Mouse (Mus musculus): Measurements from ENCODE around the gene U2surp.

Gene U2surp

DNA sequence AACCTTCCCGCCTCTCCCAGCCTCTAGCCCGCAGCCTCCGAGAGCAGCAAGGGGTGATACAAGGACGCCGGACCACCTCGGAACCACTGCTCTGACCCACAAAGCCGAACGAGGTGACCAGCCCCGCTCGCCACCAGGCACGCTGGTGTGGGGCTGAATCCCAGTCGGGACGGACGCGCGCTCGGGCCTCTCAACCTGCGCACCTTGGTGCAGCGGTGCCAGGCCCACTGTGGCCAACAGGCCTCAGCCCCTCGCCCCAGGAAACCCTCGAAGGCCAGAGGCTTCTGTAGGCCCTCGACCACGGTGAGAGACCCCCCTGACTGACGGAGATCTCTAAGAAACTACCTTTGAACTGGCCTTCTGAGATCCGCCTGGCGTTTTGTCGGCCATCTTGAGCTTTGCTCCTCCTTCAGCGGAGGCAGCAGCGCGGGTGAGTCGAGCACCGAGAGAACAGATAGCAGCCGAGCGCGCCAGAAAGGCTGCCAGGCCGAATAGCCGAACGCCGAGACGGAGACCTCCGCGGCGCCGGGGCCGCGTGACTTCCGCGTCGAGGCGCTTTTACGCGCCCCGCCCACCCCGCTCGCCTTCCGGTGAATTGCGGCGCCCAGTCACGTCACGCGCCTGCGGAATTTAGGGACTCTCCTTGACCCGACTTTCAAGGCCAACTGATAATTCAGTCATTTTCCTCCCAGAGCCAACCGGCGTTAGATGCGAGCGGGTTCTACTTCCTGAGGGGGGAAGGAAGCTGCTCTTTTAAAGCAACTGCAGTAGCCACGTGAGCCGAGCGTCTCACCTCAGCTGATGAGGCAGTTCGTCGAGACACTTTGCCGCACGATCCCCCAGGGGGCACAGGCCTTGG lies at the start of gene U2surp:
TSS of gene U2surp (minus strand) at position 525 of the 859 bp plus-strand sequence.
- DNase-seq (ENCODE audit: low spot score) = peak; percentile 96

DNA sequence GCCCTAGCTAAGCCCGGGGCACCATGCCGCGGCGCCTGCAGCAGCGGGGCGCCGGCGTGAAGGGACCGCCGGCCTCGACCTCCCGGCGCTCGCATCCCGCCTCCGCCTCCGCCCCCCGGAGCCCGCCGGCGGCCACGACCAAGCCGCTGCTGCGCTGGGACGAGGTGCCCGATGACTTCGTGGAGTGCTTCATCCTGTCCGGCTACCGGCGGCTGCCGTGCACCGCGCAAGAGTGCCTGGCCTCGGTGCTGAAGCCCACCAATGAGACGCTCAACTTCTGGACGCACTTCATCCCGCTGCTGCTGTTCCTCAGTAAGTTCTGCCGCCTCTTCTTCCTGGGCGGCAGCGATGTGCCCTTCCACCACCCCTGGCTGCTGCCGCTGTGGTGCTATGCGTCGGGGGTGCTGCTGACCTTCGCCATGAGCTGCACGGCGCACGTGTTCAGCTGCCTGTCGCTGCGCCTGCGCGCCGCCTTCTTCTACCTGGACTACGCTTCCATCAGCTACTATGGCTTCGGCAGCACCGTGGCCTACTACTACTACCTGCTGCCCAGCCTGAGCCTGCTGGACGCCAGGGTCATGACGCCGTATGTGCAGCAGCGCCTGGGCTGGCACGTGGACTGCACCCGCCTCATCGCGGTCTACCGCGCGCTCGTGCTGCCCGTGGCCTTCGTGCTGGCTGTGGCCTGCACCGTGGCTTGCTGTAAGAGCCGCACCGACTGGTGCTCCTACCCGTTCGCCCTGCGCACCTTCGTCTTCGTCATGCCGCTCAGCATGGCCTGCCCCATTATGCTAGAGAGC lies 48.3 kb upstream of the U2surp start:
- DNase-seq (ENCODE audit: low spot score) = peak; percentile 27

GRCm38 (mm10) chr9:95559059-95559935 lies 47.5 kb upstream of the U2surp start, which contains the start of gene Paqr9:
Gene Paqr9 (plus strand): TSS chr9:95559657.
- peak; percentile 62 for DNase-seq (ENCODE audit: low spot score)

DNA sequence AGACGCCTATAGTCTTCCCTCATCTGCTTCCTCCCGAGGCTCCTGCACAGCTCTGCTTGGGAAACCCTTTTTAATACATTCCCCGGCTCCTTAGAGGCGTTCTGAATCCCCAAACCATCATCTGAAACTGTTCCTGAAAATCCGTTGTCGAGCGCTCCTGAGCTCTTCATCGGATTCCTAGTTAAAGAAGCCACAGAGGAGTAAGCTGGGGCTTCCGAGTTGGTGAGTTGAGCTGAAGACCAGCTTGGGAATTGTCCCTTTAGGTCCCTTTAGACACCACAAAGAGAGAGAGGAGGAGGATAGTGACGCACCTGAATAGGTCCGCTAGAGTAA lies 46.9 kb upstream of the U2surp start:
- no peak for DNase-seq (ENCODE audit: low spot score)

DNA sequence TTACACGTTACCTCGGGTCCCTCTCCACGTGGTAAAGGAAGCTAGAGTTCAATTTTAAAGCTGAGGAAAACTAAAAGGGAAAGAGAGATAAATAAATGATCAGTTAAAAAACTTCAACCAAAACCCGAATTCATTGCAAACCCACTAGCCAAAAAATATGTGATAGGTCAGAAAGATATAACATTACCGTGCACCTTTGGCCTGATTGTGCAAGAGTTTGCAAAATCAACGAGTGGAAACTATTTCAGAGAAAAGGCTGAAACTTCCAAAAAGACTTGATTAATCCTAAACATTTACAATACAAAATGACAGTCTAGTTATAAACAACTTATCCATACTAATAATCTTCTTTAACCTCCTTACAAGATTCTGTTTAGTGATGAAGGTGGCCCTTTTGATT lies 45.9 kb upstream of the U2surp start:
- no peak for DNase-seq (ENCODE audit: low spot score)

DNA sequence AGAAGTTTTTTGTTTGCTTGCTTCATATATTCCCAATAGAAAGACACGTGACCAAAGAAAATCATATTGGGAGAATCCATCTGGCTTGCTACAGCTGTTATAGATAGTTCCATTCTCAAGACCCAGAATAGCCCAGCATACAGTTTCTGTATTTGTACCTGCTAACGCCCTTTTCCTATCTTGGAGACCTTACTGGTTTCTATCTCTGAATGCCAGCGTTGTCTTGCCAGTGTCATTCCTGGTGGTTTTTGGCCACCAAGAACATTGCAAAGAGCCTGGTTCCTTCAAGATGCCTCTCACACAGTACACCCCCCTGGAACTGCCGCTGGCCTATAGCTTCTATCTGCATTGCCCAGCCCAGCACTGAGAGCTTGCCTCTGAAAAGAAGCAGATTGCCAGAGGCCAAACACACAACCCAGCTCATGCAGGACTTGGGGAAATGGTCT lies 44.3 kb upstream of the U2surp start:
- DNase-seq (ENCODE audit: low spot score) = no peak

- DNase-seq (ENCODE audit: low spot score) = no peak
These were observed 43.5 kb upstream of the U2surp start for GRCm38 (mm10) chr9:95555233-95555740.

GRCm38 (mm10) chr9:95554231-95555221 lies 42.7 kb upstream of the U2surp start:
- DNase-seq (ENCODE audit: low spot score) = no peak

- no peak for DNase-seq (ENCODE audit: low spot score)
These were observed 40.4 kb upstream of the U2surp start for GRCm38 (mm10) chr9:95552175-95552705.

- peak; percentile 24 for DNase-seq (ENCODE audit: low spot score)
These were observed 39.3 kb upstream of the U2surp start for GRCm38 (mm10) chr9:95550856-95551774.

DNA sequence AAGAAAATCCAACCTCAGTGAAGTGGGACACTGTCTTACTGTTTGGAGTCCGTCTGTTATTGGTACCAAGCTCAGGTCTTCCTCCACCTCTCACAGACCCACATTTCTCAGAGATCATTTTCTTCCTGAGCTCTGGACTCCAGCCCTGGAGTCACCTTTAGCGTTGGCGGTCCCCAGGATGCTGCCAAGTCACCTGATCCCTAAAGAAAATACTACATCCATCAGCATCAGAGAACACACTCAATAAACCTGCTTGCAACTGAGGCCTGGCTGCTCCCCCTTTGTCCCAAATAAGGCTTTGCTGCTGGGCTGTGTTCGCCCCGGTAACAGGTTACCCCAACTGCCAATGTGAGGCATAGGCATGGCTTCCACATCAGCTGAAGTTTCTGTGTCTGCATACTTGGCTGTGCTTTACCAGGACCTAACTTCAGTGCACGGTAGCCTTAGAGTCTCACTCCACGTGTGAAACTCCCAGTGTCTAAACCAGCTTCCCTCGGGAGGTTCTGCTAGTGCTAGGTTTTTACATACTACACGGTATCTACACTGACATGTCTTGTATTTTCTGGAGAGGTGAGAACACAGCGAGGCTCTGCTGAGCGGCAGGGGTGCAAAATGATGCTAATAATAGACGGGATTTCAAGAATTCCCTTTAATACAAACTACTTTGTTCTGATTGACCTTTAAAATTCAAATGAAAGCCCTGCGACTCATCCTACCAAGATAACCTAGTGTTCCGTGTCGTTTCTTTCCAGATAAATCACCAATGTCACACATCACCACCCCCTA lies 38.0 kb upstream of the U2surp start:
- DNase-seq (ENCODE audit: low spot score) = no peak

- no peak for DNase-seq (ENCODE audit: low spot score)
These were observed 34.9 kb upstream of the U2surp start for GRCm38 (mm10) chr9:95546679-95547078.

GRCm38 (mm10) chr9:95544598-95544997 lies 32.8 kb upstream of the U2surp start:
- no peak for DNase-seq (ENCODE audit: low spot score)

DNA sequence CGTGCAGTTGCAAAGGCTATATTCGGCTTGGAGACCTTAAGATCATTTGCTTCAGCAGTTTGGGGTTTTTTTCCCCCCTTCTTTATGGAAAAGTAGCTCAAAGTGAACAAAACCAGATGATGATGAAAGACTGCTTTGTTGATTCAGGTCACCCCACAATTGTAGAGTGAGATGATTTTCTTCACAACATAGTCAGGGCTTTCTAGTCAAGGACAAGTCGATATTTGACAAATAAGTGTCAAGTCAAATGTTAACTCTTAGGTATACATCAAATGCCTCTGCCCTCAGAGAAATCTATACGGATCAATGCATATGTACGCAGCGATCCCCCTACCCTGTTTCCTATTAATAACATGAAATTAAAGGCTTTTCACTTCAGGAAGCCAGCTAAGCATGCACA lies 30.7 kb upstream of the U2surp start:
- no peak for DNase-seq (ENCODE audit: low spot score)

DNA sequence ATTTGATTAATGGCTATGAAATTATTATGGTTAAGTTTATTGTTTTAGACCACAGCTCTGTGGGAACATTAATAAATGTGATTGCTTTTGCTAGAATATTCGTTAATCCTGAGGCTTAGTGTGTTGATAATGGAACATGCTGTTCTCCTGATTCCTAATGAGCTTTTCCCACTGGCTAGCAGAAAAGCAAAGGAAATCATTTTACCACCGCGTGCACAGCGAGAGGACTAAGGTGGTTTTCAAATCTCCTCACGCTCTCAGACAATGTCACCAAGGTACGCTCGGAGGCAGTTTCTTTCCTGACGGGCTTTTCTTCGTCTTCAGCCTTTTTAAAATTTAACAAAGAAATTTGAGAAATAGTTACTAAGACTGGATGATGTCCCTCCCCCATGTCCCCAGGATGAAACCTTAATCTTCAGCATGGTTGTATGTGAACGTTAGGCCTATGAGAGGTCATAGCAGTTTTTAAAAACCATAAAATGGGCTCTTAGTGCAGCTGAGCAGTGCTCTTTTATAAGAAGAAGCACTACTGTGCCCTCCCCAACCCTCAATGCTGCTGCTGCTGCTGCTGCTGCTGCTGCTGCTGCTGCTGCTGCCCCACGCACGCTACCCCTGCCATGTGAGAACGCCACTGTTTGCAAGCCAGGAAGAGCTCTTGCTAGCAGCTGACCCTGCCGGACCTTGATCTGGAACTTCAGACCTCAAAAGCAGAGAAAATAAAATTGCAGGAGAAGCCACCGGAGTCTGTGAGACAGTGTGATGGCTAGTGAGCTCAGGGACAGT lies 30.0 kb upstream of the U2surp start:
- DNase-seq (ENCODE audit: low spot score) = no peak

- no peak for DNase-seq (ENCODE audit: low spot score)
These were observed 29.4 kb upstream of the U2surp start for GRCm38 (mm10) chr9:95541208-95541607.

DNA sequence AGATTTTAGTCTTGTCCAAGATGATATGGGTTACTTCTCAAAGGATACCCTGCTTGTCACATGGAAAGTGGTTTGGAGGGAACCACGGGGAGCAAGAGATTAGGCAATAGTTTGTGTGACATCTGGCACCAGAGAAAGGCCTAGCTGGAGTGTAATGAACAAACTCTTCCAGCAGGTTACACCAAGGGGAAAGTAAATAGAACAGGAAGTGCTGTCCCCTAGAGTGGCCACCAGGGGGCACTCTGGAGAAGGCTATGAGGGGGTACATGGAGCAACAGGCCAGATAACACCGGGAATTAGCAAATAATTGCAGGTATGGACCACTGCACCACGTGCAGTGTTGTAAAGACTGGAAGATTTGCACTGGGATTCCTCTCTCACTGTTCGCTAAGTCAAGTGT lies 28.7 kb upstream of the U2surp start:
- DNase-seq (ENCODE audit: low spot score) = no peak

All from yolk sac, embryonic 10.5 days (tissue).